In genomic region chr15:30152176-30152575, GRCm38 (mm10) we compare ENCODE assay signal across 25 mouse cellular contexts. TPM values are rescaled to one million over a fixed set of nuclear protein-coding genes. Genes with fewer than 3 reads are reported as not detected.
"Had no signal": no experiment of that assay in that cellular context is flagged by ENCODE, and none has a peak within 500 bp of the region (broad histone marks: within the 10 kb centered on the region; RNA-seq: fewer than 3 reads in every experiment).

No protein-coding gene starts in this region.

- H3K27ac ChIP-seq: heart, adult 2 months; heart, embryonic 13.5 days; heart, embryonic 15.5 days; hindbrain, embryonic 13.5 days; hindbrain, embryonic 15.5 days; hindbrain, postnatal 0 days; intestine, embryonic 15.5 days; limb, embryonic 13.5 days; limb, embryonic 15.5 days; liver, embryonic 12.5 days; liver, embryonic 14.5 days had no signal

- H3K9ac ChIP-seq: heart, embryonic 13.5 days; heart, embryonic 15.5 days; hindbrain, embryonic 13.5 days; hindbrain, embryonic 15.5 days; intestine, embryonic 15.5 days; limb, embryonic 13.5 days; limb, embryonic 15.5 days; liver, embryonic 12.5 days; liver, embryonic 14.5 days had no signal

- H3K4me2 ChIP-seq: heart, embryonic 11.5 days; heart, embryonic 13.5 days; heart, embryonic 15.5 days; hindbrain, embryonic 13.5 days; hindbrain, embryonic 15.5 days; intestine, embryonic 15.5 days; limb, embryonic 13.5 days; limb, embryonic 15.5 days; liver, embryonic 12.5 days had no signal

- H3K27me3 ChIP-seq: heart, embryonic 13.5 days; heart, embryonic 15.5 days; hindbrain, embryonic 13.5 days; hindbrain, embryonic 15.5 days; intestine, embryonic 15.5 days; limb, embryonic 13.5 days; limb, embryonic 15.5 days; liver, embryonic 12.5 days had no signal

- H3K9me3 ChIP-seq: heart, embryonic 13.5 days; heart, embryonic 15.5 days; hindbrain, embryonic 13.5 days; hindbrain, embryonic 15.5 days; intestine, embryonic 15.5 days; limb, embryonic 13.5 days; limb, embryonic 15.5 days; liver, embryonic 12.5 days had no signal

- H3K4me1 ChIP-seq: heart, embryonic 13.5 days; heart, embryonic 15.5 days; hindbrain, embryonic 13.5 days; hindbrain, embryonic 15.5 days; intestine, embryonic 15.5 days; limb, embryonic 13.5 days; limb, embryonic 15.5 days; liver, embryonic 12.5 days had no signal

- ATAC-seq: hindbrain, postnatal 0 days; intestine, embryonic 15.5 days; liver, embryonic 12.5 days had no signal

- H3K36me3 ChIP-seq: heart, embryonic 13.5 days; heart, embryonic 15.5 days; hindbrain, embryonic 13.5 days; hindbrain, embryonic 15.5 days; intestine, embryonic 15.5 days; limb, embryonic 13.5 days; limb, embryonic 15.5 days; liver, embryonic 12.5 days had no signal

- DNase-seq: gastrocnemius, postnatal 14 days; gastrocnemius, postnatal 36 days; heart, adult 11 months; heart, adult 2 months; heart, postnatal 14 days; heart, postnatal 36 days; kidney, adult 11 months; kidney, adult 9 months; kidney, postnatal 14 days; kidney, postnatal 36 days; layer of hippocampus, adult 9-11 months; layer of hippocampus, postnatal 36 days; left cerebral cortex, postnatal 4 days had no signal

- H3K4me3 ChIP-seq: heart, adult 2 months; heart, embryonic 13.5 days; heart, embryonic 15.5 days; hindbrain, embryonic 13.5 days; hindbrain, embryonic 15.5 days; intestine, embryonic 15.5 days; limb, embryonic 13.5 days; limb, embryonic 15.5 days; liver, embryonic 12.5 days had no signal

RNA-seq across cellular contexts. Expression of gene Ctnnd2, which starts 20.2 kb away (rescaled TPM):
- polyA plus RNA-seq: heart, postnatal 0 days had no signal
